Mouse (Mus musculus) lung, adult 2 months (tissue): Measurements from ENCODE around the gene Ier3. TPM values are rescaled to one million over a fixed set of nuclear protein-coding genes. Genes with fewer than 3 reads are reported as not detected.
A peak's percentile ranks its signal among the peaks of the same experiment; 100 is the strongest.

ENCODE experiments used
- DNase-seq: peaks from one replicate; pipeline ENCODE4 v3.0.0; 2022
- H3K4me1 ChIP-seq: fragments of 200-500 bp; 2 replicates; pipeline ENCODE4 v1.6.1; 2011; ENCODE audit warnings: low read length; ENCODE audit not compliant: control insufficient read depth, insufficient read depth
- H3K4me3 ChIP-seq: fragments of 200-500 bp; replicated peaks from 2 replicates; pipeline ENCODE3; 2011; ENCODE audit warnings: low read depth, mild to moderate bottlenecking, control low read depth, low read length; ENCODE audit errors: extremely low read depth
- CTCF ChIP-seq: fragments of 200-500 bp; IDR thresholded peaks from 2 replicates; pipeline ENCODE4 v1.5.1; 2011; ENCODE audit warnings: mild to moderate bottlenecking, low read length, control low read depth; ENCODE audit not compliant: insufficient read depth
- POLR2A ChIP-seq: fragments of 200-500 bp; IDR thresholded peaks from 2 replicates; pipeline ENCODE4 v1.6.1; 2011; ENCODE audit warnings: low read depth, mild to moderate bottlenecking, control low read depth, low read length, borderline replicate concordance; ENCODE audit errors: extremely low read depth
- WGBS: fragments of 180-500 bp; shearing (Covaris S2); methylation state at CpG from one replicate; pipeline ENCODE4 v1.1.7; 2018; 5-methylcytosine and 5-hydroxymethylcytosine counted together
- polyA plus RNA-seq: library from polyadenylated mRNA; depleted of rRNA; stranded (reverse); fragments of >200 nt; gene quantifications from 2 replicates; pipeline ENCODE4 v1.2.3, GENCODE M21; 2012; rRNA removed

The Ier3 gene
- polyA plus RNA-seq, 1 experiment = 133 TPM

- DNase-seq = peak; percentile 56
- peaks cover 12% of the 10 kb centered on the region for H3K4me1 ChIP-seq
- H3K4me3 ChIP-seq = peak overlapping the region; percentile 70
- WGBS = 18% methylated on average over 9 of the region's 9 CpGs
- TF ChIP-seq CTCF (no peak), POLR2A (peak; percentile 74; the same call in 1 of the 2 replicates)
Measured at GRCm38 (mm10) chr17:35870151-35870883, 48.8 kb downstream of the Ier3 start.

GRCm38 (mm10) chr17:35870884-35871696 lies 49.6 kb downstream of the Ier3 start:
- 39% methylated on average over 8 of the region's 8 CpGs for WGBS

More at GRCm38 (mm10) chr17:35870884-35871696, 49.6 kb downstream of the Ier3 start:
- H3K4me3 ChIP-seq = no peak overlapping the region
- DNase-seq = peak; percentile 16
- peaks cover 12% of the 10 kb centered on the region for H3K4me1 ChIP-seq
- TF ChIP-seq CTCF = peak; percentile 38
- no peak for TF ChIP-seq POLR2A

Other genes with a start within 250 kb of the Ier3 start
- gene Sfta2, start 220.1 kb upstream of the Ier3 start, polyA plus RNA-seq = 257 and 330 TPM in 2 replicates
- not detected in 2 replicates for gene Gm9573, start 195.0 kb upstream of the Ier3 start, polyA plus RNA-seq
- gene Mucl3, start 178.0 kb upstream of the Ier3 start, polyA plus RNA-seq = 0.19 and 0.24 TPM in 2 replicates
- 44.0 and 46.6 TPM in 2 replicates for gene Vars2, start 154.1 kb upstream of the Ier3 start, polyA plus RNA-seq
- gene Gtf2h4, start 147.9 kb upstream of the Ier3 start, polyA plus RNA-seq = 21.3 and 22.5 TPM in 2 replicates
- 63.9 and 66.2 TPM in 2 replicates for gene Ddr1, start 117.1 kb upstream of the Ier3 start, polyA plus RNA-seq
- 81.9 and 89.7 TPM in 2 replicates for gene Flot1, start 1.5 kb downstream of the Ier3 start, polyA plus RNA-seq
- 258 and 298 TPM in 2 replicates for gene Tubb5, start 16.6 kb downstream of the Ier3 start, polyA plus RNA-seq
- 6.8 and 8.2 TPM in 2 replicates for gene Mdc1, start 19.8 kb downstream of the Ier3 start, polyA plus RNA-seq
- 16.5 and 26.2 TPM in 2 replicates for gene Nrm, start 39.6 kb downstream of the Ier3 start, polyA plus RNA-seq
- 53.9 and 61.5 TPM in 2 replicates for gene Ppp1r18, start 43.9 kb downstream of the Ier3 start, polyA plus RNA-seq
- gene Dhx16, start 58.1 kb downstream of the Ier3 start, polyA plus RNA-seq = 62.8 and 70.1 TPM in 2 replicates
- gene 2310061I04Rik, start 75.7 kb downstream of the Ier3 start, polyA plus RNA-seq = 36.1 and 38.1 TPM in 2 replicates
- gene Atat1, start 88.4 kb downstream of the Ier3 start, polyA plus RNA-seq = 49.4 and 57.7 TPM in 2 replicates
- 30.4 and 43.8 TPM in 2 replicates for gene Mrps18b, start 94.7 kb downstream of the Ier3 start, polyA plus RNA-seq
- gene Ppp1r10, start 94.8 kb downstream of the Ier3 start, polyA plus RNA-seq = 27.4 and 28.6 TPM in 2 replicates
- 56.3 and 60.6 TPM in 2 replicates for gene Abcf1, start 148.1 kb downstream of the Ier3 start, polyA plus RNA-seq
- gene Gnl1, start 158.2 kb downstream of the Ier3 start, polyA plus RNA-seq = 34.1 and 37.1 TPM in 2 replicates
- 16.0 and 19.0 TPM in 2 replicates for gene Prr3, start 158.6 kb downstream of the Ier3 start, polyA plus RNA-seq
- gene H2-T24, start 198.9 kb downstream of the Ier3 start, polyA plus RNA-seq = 9.2 and 16.5 TPM in 2 replicates
- 180 and 232 TPM in 2 replicates for gene H2-T23, start 211.2 kb downstream of the Ier3 start, polyA plus RNA-seq
- gene H2-T22, start 221.1 kb downstream of the Ier3 start, polyA plus RNA-seq = 53.9 and 55.1 TPM in 2 replicates
- gene Gm6034, start 221.3 kb downstream of the Ier3 start, polyA plus RNA-seq = not detected in 2 replicates
- gene Gm11127, start 236.7 kb downstream of the Ier3 start, polyA plus RNA-seq = not detected in 2 replicates